Mouse (Mus musculus) thymus, adult 2 months (tissue): ENCODE results near the gene Zfp276. TPM values are rescaled to one million over a fixed set of nuclear protein-coding genes. Genes with fewer than 3 reads are reported as not detected.

ENCODE experiments used
- DNase-seq: peaks from one replicate; pipeline ENCODE4 v3.0.0; 2021
- H3K27ac ChIP-seq: fragments of 200-500 bp; 2 replicates; pipeline ENCODE4 v1.5.1; 2012; ENCODE audit warnings: low read length, control low read depth; ENCODE audit not compliant: control insufficient read depth, insufficient read depth
- H3K27me3 ChIP-seq: fragments of 200-500 bp; 2 replicates; pipeline ENCODE4 v1.6.1; 2012; ENCODE audit warnings: mild to moderate bottlenecking, low read length, moderate library complexity, mixed read lengths; ENCODE audit not compliant: control insufficient read depth, insufficient read depth
- H3K36me3 ChIP-seq: fragments of 200-500 bp; 2 replicates; pipeline ENCODE4 v1.6.1; 2012; ENCODE audit warnings: mild to moderate bottlenecking, low read length, moderate library complexity; ENCODE audit not compliant: control insufficient read depth, insufficient read depth
- H3K4me1 ChIP-seq: fragments of 200-500 bp; replicated peaks from 2 replicates; pipeline ENCODE4 v1.6.1; 2012; ENCODE audit warnings: low read length; ENCODE audit not compliant: control insufficient read depth, insufficient read depth
- H3K4me3 ChIP-seq: fragments of 200-500 bp; 2 replicates; pipeline ENCODE4 v1.5.1; 2012; ENCODE audit warnings: mild to moderate bottlenecking, low read length, control low read depth, moderate library complexity; ENCODE audit not compliant: control insufficient read depth, insufficient read depth
- CTCF ChIP-seq: fragments of 200-500 bp; IDR thresholded peaks from 2 replicates; pipeline ENCODE4 v1.5.1; 2012; ENCODE audit warnings: mild to moderate bottlenecking, control low read depth, low read length, moderate library complexity, borderline replicate concordance; ENCODE audit not compliant: control insufficient read depth, poor library complexity, insufficient read depth; ENCODE audit errors: extremely low read depth
- POLR2A ChIP-seq: fragments of 200-500 bp; IDR thresholded peaks from 2 replicates; pipeline ENCODE4 v1.6.1; 2012; ENCODE audit warnings: mild to moderate bottlenecking, low read length, control low read depth, moderate library complexity; ENCODE audit not compliant: control insufficient read depth, poor library complexity, insufficient read depth; ENCODE audit errors: extremely low read depth
- WGBS: fragments of 180-500 bp; shearing (Covaris S2); methylation state at CpG from one replicate; pipeline ENCODE4 v1.1.7; 2018; 5-methylcytosine and 5-hydroxymethylcytosine counted together
- polyA plus RNA-seq: library from polyadenylated mRNA; depleted of rRNA; stranded (reverse); fragments of >200 nt; gene quantifications from 2 replicates; pipeline ENCODE4 v1.2.3, GENCODE M21; 2012; rRNA removed

Zfp276 gene
- polyA plus RNA-seq, 1 experiment: 82.4 TPM

GRCm38 (mm10) chr8:123317781-123318466, 63.9 kb downstream of the Zfp276 start:
- H3K4me3 ChIP-seq: peak overlapping the region; percentile 59
- no peaks in the 10 kb centered on the region for H3K36me3 ChIP-seq
- no peaks in the 10 kb centered on the region for H3K27me3 ChIP-seq
- H3K4me1 ChIP-seq: peaks cover 4% of the 10 kb centered on the region
- DNase-seq: no peak
- no peak overlapping the region for H3K27ac ChIP-seq
- TF ChIP-seq POLR2A (no peak), CTCF (no peak)
- WGBS: 5% methylated on average over 21 of the region's 21 CpGs

- Histone ChIP-seq H3K4me3 (peak within 1 kb of the TSS; percentile 59), H3K27me3 (no peaks in the 10 kb centered on the region), H3K36me3 (no peaks in the 10 kb centered on the region), H3K4me1 (peaks cover 4% of the 10 kb centered on the region), H3K27ac (no peak within 1 kb of the TSS)
- peak; percentile 98 for DNase-seq
- peak; percentile 78 for TF ChIP-seq CTCF
- peak; percentile 82 for TF ChIP-seq POLR2A
- under 1% methylated on average over 24 of the region's 24 CpGs for whole genome bisulfite sequencing
Observed at GRCm38 (mm10) chr8:123318467-123318911, 64.5 kb downstream of the Zfp276 start, which contains the start of gene Fanca. TSS of gene Fanca (minus strand) at chr8:123318576.

Other genes starting within 250 kb of the Zfp276 start
- gene Ankrd11, start 211.9 kb upstream of the Zfp276 start, polyA plus RNA-seq: 118 and 145 TPM in 2 replicates
- 126 and 145 TPM in 2 replicates for gene Spg7, start 191.3 kb upstream of the Zfp276 start, polyA plus RNA-seq
- gene Rpl13, start 151.8 kb upstream of the Zfp276 start, polyA plus RNA-seq: 3,303 and 3,543 TPM in 2 replicates
- gene Cpne7, start 136.8 kb upstream of the Zfp276 start, polyA plus RNA-seq: 2.1 and 3.1 TPM in 2 replicates
- 12.4 and 17.5 TPM in 2 replicates for gene Sult5a1, start 95.9 kb upstream of the Zfp276 start, polyA plus RNA-seq
- gene Dpep1, start 68.0 kb upstream of the Zfp276 start, polyA plus RNA-seq: 4.5 and 13.2 TPM in 2 replicates
- 122 and 128 TPM in 2 replicates for gene Chmp1a, start 41.4 kb upstream of the Zfp276 start, polyA plus RNA-seq
- 0.66 and 1.1 TPM in 2 replicates for gene Spata33, start 41.4 kb upstream of the Zfp276 start, polyA plus RNA-seq
- 63.4 and 70.8 TPM in 2 replicates for gene Cdk10, start 29.4 kb upstream of the Zfp276 start, polyA plus RNA-seq
- gene Spata2l, start 18.0 kb upstream of the Zfp276 start, polyA plus RNA-seq: 27.6 and 34.0 TPM in 2 replicates
- 151 and 152 TPM in 2 replicates for gene Vps9d1, start 153 bp downstream of the Zfp276 start, polyA plus RNA-seq
- 84.5 and 97.2 TPM in 2 replicates for gene Fanca, start 64.4 kb downstream of the Zfp276 start, polyA plus RNA-seq
- 2.1 and 2.5 TPM in 2 replicates for gene Spire2, start 78.5 kb downstream of the Zfp276 start, polyA plus RNA-seq
- 256 and 261 TPM in 2 replicates for gene Tcf25, start 119.6 kb downstream of the Zfp276 start, polyA plus RNA-seq
- 0.34 and 0.46 TPM in 2 replicates for gene Mc1r, start 152.9 kb downstream of the Zfp276 start, polyA plus RNA-seq
- 19.4 and 31.5 TPM in 2 replicates for gene Tubb3, start 157.2 kb downstream of the Zfp276 start, polyA plus RNA-seq
- 31.1 and 32.6 TPM in 2 replicates for gene Def8, start 169.3 kb downstream of the Zfp276 start, polyA plus RNA-seq
- gene Afg3l1, start 223.7 kb downstream of the Zfp276 start, polyA plus RNA-seq: 29.9 and 33.4 TPM in 2 replicates